In the genomic region with DNA sequence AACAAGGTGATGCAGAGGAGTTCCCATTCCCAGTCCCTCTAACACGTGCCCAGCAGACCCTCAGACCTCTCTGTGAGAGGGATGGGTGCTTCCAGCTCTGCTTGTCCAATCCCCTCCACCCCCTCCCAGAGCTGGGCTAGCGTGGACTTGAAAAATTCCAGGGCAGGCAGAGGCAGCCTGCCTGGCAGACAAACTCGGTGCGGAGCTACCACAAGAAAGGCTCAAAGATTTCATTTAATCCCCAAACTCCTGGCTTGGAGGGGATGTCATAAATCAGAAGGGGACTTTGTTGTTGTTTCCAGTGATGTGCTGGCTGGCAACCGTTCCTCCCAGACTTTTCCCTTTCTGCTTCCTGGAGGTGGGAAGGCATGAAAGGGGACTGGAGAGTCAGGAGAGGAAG, we compare ENCODE assay signal across 10 mouse cellular contexts. TPM values are rescaled to one million over a fixed set of nuclear protein-coding genes. Genes with fewer than 3 reads are reported as not detected.
DNase-seq lines count a peak whose midpoint lies in the region; ATAC-seq and TF ChIP-seq lines count a peak whose summit lies in the region.
"Had no signal": no experiment of that assay in that cellular context is flagged by ENCODE, and none has a peak within 500 bp of the region (broad histone marks: within the 10 kb centered on the region; RNA-seq: fewer than 3 reads in every experiment).

No protein-coding gene starts in this region.

- peaks cover 41% of the 10 kb centered on the region for H3K4me1 ChIP-seq in heart, embryonic 10.5 days
- H3K4me1 ChIP-seq in G1E (ENCODE audit: insufficient read depth, low read depth, low read length) = peaks cover 73% of the 10 kb centered on the region

- no peaks in the 10 kb centered on the region for H3K36me3 ChIP-seq in heart, embryonic 10.5 days
- no peaks in the 10 kb centered on the region for H3K36me3 ChIP-seq in G1E (replicated peaks)

- no peak for TF ChIP-seq CTCF in G1E (IDR thresholded peaks at IDR 0.05; ENCODE audit: low read depth, low read length)

- H3K27me3 ChIP-seq in heart, embryonic 10.5 days (ENCODE audit: insufficient read depth, poor library complexity, severe bottlenecking) = 0 out of 2 replicates have a peak, but pooled peaks cover 3% of the 10 kb centered on the region
- H3K27me3 ChIP-seq in G1E (ENCODE audit: insufficient read depth, low read length) = peaks cover 9% of the 10 kb centered on the region

- ATAC-seq in G1E (ENCODE audit: extremely low read depth, insufficient number of reproducible peaks, low FRiP score, poor library complexity, severe bottlenecking) = no peak

- WGBS in heart, embryonic 10.5 days = 33% methylated on average over 5 of the region's 5 CpGs

- H3K9me3 ChIP-seq in heart, embryonic 10.5 days = no peaks in the 10 kb centered on the region
- no peaks in the 10 kb centered on the region for H3K9me3 ChIP-seq in G1E (replicated peaks)

- H3K4me3 ChIP-seq in heart, embryonic 10.5 days = no peak overlapping the region
- H3K4me3 ChIP-seq in G1E (ENCODE audit: low read depth, low read length) = peak overlapping the region; percentile 3; the same call in 1 of the 2 replicates

- H3K27ac ChIP-seq in heart, embryonic 10.5 days = peak overlapping the region; percentile 53

- no peak for DNase-seq in heart, embryonic 10.5 days (ENCODE audit: low spot score)
- no peak for DNase-seq in heart, postnatal 4 days
- no peak for DNase-seq in G1E (ENCODE audit: low spot score)
- DNase-seq in forelimb bud, embryonic 11.5 days (ENCODE audit: low read depth, low spot score) = peak; percentile 57
- peak; percentile 35 to 36 for DNase-seq in kidney, postnatal 36 days
- no peak for DNase-seq in B cell, adult 2 months
- DNase-seq in ovary, adult 18-20 months (ENCODE audit: low spot score) = no peak
- no peak for DNase-seq in right cerebral cortex, adult 2 months (ENCODE audit: low spot score in 2 of 2)
- DNase-seq: cerebellum, adult 2 months had no signal

RNA-seq across cellular contexts. Expression of a gene that starts 44.1 kb away (rescaled TPM):
- 0.16 and 0.31 TPM in 2 replicates for polyA plus RNA-seq in heart, embryonic 10.5 days (2016; fragmentation: Nextera tagmentation; extraction: Ambion mirVana)
- total RNA-seq in heart, postnatal 4 days (2021) = 10 to 100 TPM; 14.5 to 15.0 TPM
- total RNA-seq in G1E (2014; fragmentation: Nextera tagmentation) (not detected in 2 replicates), G1E (2017) (0.06 and 0.11 TPM in 2 replicates)
- 0.04 and 0.10 TPM in 2 replicates for polyA plus RNA-seq in G1E (2012)
- total RNA-seq: granulocyte monocyte progenitor cell, adult 5-6 weeks had no signal

RNA-seq across cellular contexts. Expression of a gene that starts 57.5 kb away (rescaled TPM):
- 0.16 and 0.69 TPM in 2 replicates for polyA plus RNA-seq in heart, embryonic 10.5 days (2016; fragmentation: Nextera tagmentation; extraction: Ambion mirVana)
- under 1 TPM; 0.16 to 0.29 TPM for total RNA-seq in heart, postnatal 4 days (2021)
- total RNA-seq in G1E (2014; fragmentation: Nextera tagmentation) (not detected in 2 replicates), G1E (2017) (0.12 TPM in 1 of 2 replicates, not detected in the other)
- polyA plus RNA-seq in G1E (2012) = not detected in 2 replicates
- total RNA-seq: granulocyte monocyte progenitor cell, adult 5-6 weeks had no signal

Comparison
In these comparisons a context has a peak if more than half of its experiments do, and no peak if none do; other contexts are left out.
1. DNase-seq: peak in forelimb bud, embryonic 11.5 days (single experiment) and kidney, postnatal 36 days (2 of 2); none in heart, embryonic 10.5 days (single experiment), heart, postnatal 4 days (single experiment), G1E (single experiment), B cell, adult 2 months (0 of 2), ovary, adult 18-20 months (single experiment) and right cerebral cortex, adult 2 months (0 of 2).
2. RNA of a gene that starts 44.1 kb away (total RNA-seq): 14.5 to 15.0 TPM in heart, postnatal 4 days; 0.06 to 0.11 TPM in G1E; every median in the first group is over 10 times any median in the second.